In the genomic region with DNA sequence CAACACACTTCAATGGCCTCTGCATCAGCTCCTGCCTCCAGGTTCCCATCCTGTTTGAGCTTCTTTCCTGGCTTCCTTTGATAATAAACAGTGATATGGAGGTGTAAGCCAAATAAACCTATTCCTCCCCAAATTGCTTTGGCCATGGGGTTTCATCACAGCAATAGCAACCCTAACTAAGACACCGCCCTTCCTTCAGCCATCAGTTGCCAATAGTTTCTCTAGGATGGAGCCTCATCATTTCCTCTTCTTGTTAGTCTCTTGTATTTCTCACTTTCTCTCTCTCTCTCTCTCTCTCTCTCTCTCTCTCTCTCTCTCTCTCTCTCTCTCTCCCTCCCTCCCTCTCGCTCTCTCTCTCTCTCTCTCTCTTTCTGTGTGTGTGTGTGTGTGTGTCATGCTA, we compare ENCODE assay signal across 6 mouse cellular contexts. TPM values are rescaled to one million over a fixed set of nuclear protein-coding genes. Genes with fewer than 3 reads are reported as not detected.
A peak's percentile ranks its signal among the peaks of the same experiment; 100 is the strongest.
ATAC-seq lines count a peak whose summit lies in the region.
"Had no signal": no experiment of that assay in that cellular context is flagged by ENCODE, and none has a peak within 500 bp of the region (broad histone marks: within the 10 kb centered on the region; RNA-seq: fewer than 3 reads in every experiment).

No protein-coding gene starts in this region.

- peak; percentile 68 for ATAC-seq in megakaryocyte, adult 5-6 weeks (ENCODE audit: poor library complexity, severe bottlenecking)
- ATAC-seq in monocyte, adult 5-6 weeks (replicated peaks; ENCODE audit: insufficient number of reproducible peaks, low FRiP score, low TSS enrichment, poor library complexity, severe bottlenecking) = 0 out of 2 replicates have a peak, but pooled peaks have one; percentile 50

RNA-seq across cellular contexts. Expression of a gene that starts 20.6 kb away (rescaled TPM):
- total RNA-seq in megakaryocyte, adult 5-6 weeks (2015) = 140 and 155 TPM in 2 replicates
- total RNA-seq in megakaryocyte, adult 5-6 weeks (2017) = 239 TPM in 2 replicates
- 23.8 to 42.1 TPM (median 29.4 TPM) in 3 replicates for total RNA-seq in monocyte, adult 5-6 weeks (2017)
- total RNA-seq: adrenal gland, postnatal 25 days; CH12.LX; ES-E14; MEL had no signal

RNA-seq across cellular contexts. Expression of a gene that starts 37.7 kb away (rescaled TPM):
- total RNA-seq in megakaryocyte, adult 5-6 weeks (2015) = 257 and 290 TPM in 2 replicates
- 88.0 and 113 TPM in 2 replicates for total RNA-seq in megakaryocyte, adult 5-6 weeks (2017)
- 1.9 to 3.6 TPM (median 2.7 TPM) in 3 replicates for total RNA-seq in monocyte, adult 5-6 weeks (2017)
- total RNA-seq: CH12.LX, MEL had no signal

RNA-seq across cellular contexts. Expression of a gene that starts 53.9 kb away (rescaled TPM):
- 29.0 and 29.7 TPM in 2 replicates for total RNA-seq in megakaryocyte, adult 5-6 weeks (2015)
- 43.8 and 49.6 TPM in 2 replicates for total RNA-seq in megakaryocyte, adult 5-6 weeks (2017)
- total RNA-seq in monocyte, adult 5-6 weeks (2017) = 3.3 to 5.2 TPM (median 3.9 TPM) in 3 replicates

Comparison
In these comparisons a context has a peak if more than half of its experiments do, and no peak if none do; other contexts are left out.
1. RNA of a gene that starts 37.7 kb away (total RNA-seq): 88.0 to 290 TPM in megakaryocyte, adult 5-6 weeks; 1.9 to 3.6 TPM in monocyte, adult 5-6 weeks; every median in the first group is over 10 times any median in the second.